Mouse (Mus musculus): ENCODE data around the gene Mapk8ip3.
A peak's percentile ranks its signal among the peaks of the same experiment; 100 is the strongest.

The Mapk8ip3 gene

DNA sequence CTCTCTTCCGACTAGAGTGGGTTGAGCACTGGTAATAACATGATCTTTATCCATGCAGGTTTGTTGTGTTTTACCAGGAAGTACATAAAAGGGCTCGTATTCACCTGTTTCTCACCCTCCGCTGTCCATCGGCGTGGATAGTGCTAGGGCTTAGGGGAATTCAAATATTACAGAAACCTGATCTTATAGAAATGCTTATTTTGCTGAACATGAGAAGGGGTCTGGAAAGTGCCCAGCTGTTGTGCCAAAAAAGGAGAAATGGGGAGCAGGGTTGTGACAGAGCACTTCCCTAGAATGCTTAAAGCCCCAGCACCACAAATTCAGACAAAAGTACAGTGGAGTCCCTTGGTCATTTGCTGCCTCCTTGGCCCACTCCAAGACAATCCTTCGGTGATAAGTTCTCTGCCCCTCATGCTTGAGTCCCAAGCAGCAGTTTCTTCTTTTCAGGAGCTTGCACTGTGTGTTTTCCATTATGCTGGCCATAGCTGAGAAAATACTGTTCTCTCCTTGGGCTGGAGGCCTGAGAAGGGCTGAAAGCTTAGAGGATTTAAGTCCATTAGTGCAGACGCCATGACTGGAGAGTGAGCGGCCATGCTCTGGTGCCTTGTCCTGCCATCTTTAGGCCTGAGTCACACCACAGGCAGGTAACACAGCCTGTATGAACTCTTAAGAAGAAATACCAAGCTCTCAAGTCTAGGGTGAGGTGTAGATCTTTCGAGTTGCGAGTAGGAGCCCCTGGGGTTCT lies 85.2 kb downstream of the Mapk8ip3 start:
- no peak for ATAC-seq (ENCODE audit: insufficient number of reproducible peaks, low FRiP score, low TSS enrichment)

DNA sequence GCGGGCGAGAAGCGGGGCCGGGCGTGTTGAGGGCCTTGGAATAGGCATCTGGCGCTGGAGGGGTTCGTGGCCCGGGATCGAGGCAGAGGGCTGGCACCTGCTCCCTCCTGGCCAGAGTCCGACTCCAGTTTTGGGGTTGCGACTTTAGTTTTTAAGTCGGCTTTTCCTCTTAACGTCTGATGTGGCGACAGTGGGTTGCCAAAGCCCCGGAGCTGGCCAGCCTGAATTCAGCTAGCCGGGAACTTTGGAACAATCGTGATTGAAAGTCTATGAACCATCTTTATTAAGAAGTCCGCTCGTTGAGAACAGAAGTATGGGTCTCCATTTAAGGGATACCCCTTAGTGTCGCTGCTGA lies 86.0 kb downstream of the Mapk8ip3 start:
- no peak for ATAC-seq (ENCODE audit: insufficient number of reproducible peaks, low FRiP score, low TSS enrichment)

- peak; percentile 96 for ATAC-seq (ENCODE audit: insufficient number of reproducible peaks, low FRiP score, low TSS enrichment)
Measured at GRCm38 (mm10) chr17:24850065-24850772, 86.6 kb downstream of the Mapk8ip3 start, which contains the start of gene Fahd1. Gene Fahd1 (minus strand): TSS chr17:24850364.

GRCm38 (mm10) chr17:24849733-24850064 lies 87.1 kb downstream of the Mapk8ip3 start:
- ATAC-seq (ENCODE audit: insufficient number of reproducible peaks, low FRiP score, low TSS enrichment), result peak; percentile 71

GRCm38 (mm10) chr17:24848600-24849031 lies 88.2 kb downstream of the Mapk8ip3 start:
- ATAC-seq (ENCODE audit: insufficient number of reproducible peaks, low FRiP score, low TSS enrichment), result no peak

DNA sequence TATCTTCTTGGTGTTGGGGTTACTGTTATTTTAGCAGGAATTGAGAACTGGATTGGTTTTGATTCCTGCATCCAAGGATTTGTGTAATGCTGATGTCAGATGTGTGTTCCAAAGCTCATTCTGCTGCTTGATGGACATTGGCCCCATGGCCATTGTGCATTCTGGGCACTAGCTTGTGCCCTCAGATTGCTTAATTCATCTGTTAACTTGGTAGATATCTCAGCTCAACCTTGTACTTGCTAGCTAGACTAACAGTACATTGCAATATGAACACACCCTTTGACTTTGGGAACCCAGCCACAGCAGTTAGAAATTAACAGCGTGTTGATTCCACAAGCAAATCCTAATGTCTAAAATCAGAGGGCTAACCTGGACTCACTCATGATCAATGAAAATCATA lies 89.4 kb downstream of the Mapk8ip3 start:
- no peak for ATAC-seq (ENCODE audit: insufficient number of reproducible peaks, low FRiP score, low TSS enrichment)

DNA sequence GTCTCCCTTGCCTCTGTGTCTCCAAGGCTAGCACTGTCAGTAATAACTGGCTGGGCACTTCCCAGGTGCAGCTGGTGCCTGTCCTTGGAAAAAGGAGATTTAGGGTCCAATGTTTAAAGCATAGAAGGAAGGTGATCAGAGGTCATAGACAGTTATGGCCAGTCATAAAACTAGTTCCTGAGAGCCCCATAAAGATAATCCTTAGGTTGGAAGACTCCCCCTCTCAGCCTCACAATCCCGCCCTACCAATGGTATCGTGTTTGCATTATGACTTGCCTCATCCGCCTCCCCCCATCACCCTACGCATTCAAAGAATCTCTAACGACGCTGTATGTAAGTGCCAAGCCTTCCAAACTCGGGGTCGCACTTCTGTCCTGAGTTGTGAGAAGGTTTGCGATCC lies 92.3 kb downstream of the Mapk8ip3 start:
- ATAC-seq (ENCODE audit: insufficient number of reproducible peaks, low FRiP score, low TSS enrichment), result no peak

DNA sequence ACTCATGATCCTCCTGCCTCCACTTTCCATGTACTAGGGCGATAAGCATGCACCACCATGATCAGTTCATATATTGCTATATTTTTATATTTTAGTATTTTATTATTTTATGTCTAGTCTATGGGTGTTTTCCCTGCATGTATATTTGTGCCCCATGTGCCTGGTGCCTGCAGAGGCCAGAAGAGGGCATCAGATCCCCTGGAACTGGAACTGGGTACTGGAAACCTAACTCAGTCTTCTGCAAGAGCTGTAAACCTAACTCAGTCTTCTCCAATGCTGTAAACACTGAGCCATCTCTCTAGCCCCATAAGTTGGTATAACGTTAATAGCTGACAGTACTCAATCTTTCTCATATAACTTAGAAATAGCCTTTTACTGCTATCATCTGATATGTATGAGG lies 94.1 kb downstream of the Mapk8ip3 start:
- ATAC-seq (ENCODE audit: insufficient number of reproducible peaks, low FRiP score, low TSS enrichment), result no peak

Measured in cerebellum, adult (tissue).